Mouse (Mus musculus): Measurements from ENCODE around the gene Tbxa2r. TPM values are rescaled to one million over a fixed set of nuclear protein-coding genes. Genes with fewer than 3 reads are reported as not detected.
A peak's percentile ranks its signal among the peaks of the same experiment; 100 is the strongest.

Tbxa2r gene
- polyA plus RNA-seq, 1 experiment, result not detected

GRCm38 (mm10) chr10:81364666-81365065 lies 36.1 kb downstream of the Tbxa2r start:
- Histone ChIP-seq H3K27ac (ENCODE audit: insufficient read depth, low read depth, low read length) (no peak overlapping the region), H3K4me1 (ENCODE audit: control insufficient read depth, insufficient read depth, low read length) (peaks cover 31% of the 10 kb centered on the region), H3K4me3 (ENCODE audit: insufficient read depth, low read depth, low read length) (no peak overlapping the region)
- WGBS, result 36% methylated on average over 28 of the region's 28 CpGs
- TF ChIP-seq POLR2A (IDR thresholded peaks at IDR 0.05; ENCODE audit: insufficient read depth, low read depth, low read length), result no peak
- TF ChIP-seq CTCF (IDR thresholded peaks at IDR 0.05; ENCODE audit: insufficient read depth, low read depth, low read length), result no peak

DNA sequence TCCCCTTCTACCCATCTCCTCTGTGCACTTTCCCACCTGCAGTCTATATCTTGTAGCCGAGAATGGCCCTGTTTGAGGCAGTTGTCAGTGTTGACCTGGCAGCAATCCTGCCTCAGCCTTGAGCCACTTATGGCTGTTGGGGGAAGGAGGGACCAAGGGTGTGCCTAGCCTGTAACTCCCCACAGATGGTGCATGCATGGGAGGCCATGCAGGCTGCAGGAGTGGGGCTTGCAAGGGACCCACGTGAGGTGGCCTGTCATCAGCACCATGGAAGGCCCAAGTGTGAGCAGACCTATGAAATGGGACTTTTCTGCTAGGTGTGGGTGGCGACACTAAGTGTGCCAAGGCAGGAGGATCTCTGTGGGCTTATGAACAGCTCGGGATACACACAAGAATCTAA lies 36.5 kb downstream of the Tbxa2r start:
- no peak overlapping the region for H3K4me3 ChIP-seq (ENCODE audit: insufficient read depth, low read depth, low read length)

DNA sequence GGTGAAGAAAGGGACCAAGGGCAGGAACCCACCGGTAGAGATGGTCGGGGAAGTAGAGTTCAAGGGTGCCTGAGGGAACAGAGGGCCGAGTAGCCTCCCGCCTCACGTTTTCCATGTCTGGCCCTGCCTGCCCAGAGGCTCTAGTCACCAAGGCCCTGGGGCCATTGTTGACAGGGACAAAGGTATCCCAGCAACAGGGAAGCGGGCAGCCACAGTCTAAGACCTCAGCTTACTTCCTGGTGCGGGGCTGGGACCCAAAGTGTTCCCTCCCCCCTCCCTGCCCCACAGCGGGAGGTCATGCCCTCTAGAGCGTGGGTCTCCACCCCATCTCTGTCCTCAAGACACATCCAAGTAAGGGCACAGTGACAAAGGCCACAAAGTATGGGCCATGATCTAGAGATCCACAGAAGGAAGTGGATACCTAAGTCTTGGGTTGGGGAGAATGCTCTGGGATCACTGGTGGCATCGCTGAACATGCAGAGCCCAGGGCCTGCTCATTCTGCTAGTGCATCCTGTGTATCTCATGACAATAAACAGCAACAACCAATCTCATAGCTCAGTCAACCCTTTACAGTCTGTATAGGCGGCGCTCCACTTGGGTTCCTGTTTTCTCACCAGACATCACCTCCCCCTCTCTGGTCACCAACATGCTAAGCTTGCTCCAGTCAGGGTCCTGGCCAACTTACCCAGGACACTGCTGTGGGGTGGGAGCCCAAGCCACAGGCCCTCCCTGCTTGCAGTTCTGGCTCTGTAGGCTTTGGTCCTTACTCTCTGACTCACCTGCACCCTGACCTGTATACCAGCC lies 37.3 kb downstream of the Tbxa2r start, which contains the start of gene 4930404N11Rik:
Gene 4930404N11Rik (minus strand): TSS at position 145 of the 805 bp plus-strand sequence.
- H3K4me3 ChIP-seq (ENCODE audit: insufficient read depth, low read depth, low read length), result no peak within 1 kb of the TSS
- WGBS, result 38% methylated on average over 12 of the region's 12 CpGs
- H3K4me1 ChIP-seq (ENCODE audit: control insufficient read depth, insufficient read depth, low read length), result peaks cover 22% of the 10 kb centered on the region
- H3K27ac ChIP-seq (ENCODE audit: insufficient read depth, low read depth, low read length), result no peak within 1 kb of the TSS
- TF ChIP-seq POLR2A (IDR thresholded peaks at IDR 0.05; ENCODE audit: insufficient read depth, low read depth, low read length) (no peak), CTCF (IDR thresholded peaks at IDR 0.05; ENCODE audit: insufficient read depth, low read depth, low read length) (no peak)

More for the DNA sequence above, 36.5 kb downstream of the Tbxa2r start:
- 56% methylated on average over 4 of the region's 4 CpGs for WGBS
- Histone ChIP-seq H3K4me1 (ENCODE audit: control insufficient read depth, insufficient read depth, low read length) (peaks cover 27% of the 10 kb centered on the region), H3K27ac (ENCODE audit: insufficient read depth, low read depth, low read length) (no peak overlapping the region)
- no peak for TF ChIP-seq POLR2A (IDR thresholded peaks at IDR 0.05; ENCODE audit: insufficient read depth, low read depth, low read length)
- no peak for TF ChIP-seq CTCF (IDR thresholded peaks at IDR 0.05; ENCODE audit: insufficient read depth, low read depth, low read length)

- no peak overlapping the region for H3K27ac ChIP-seq (ENCODE audit: insufficient read depth, low read depth, low read length)
These were observed 38.1 kb downstream of the Tbxa2r start for GRCm38 (mm10) chr10:81366477-81367206.

DNA sequence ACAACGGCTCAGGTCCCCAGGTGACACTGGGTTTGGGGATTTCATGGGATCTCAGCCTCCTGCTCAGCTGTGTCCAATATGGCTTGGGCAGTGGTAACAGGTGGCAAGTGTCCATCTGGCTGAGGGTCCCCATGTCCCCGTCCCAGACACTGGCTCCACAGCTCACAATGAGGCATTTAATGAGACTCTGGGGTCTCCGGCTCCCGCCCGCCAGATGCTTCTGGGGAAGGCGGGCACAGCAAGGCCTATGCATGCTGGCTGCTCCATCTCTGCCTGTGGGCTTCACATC lies 38.6 kb downstream of the Tbxa2r start:
- TF ChIP-seq POLR2A (IDR thresholded peaks at IDR 0.05; ENCODE audit: insufficient read depth, low read depth, low read length), result no peak
- TF ChIP-seq CTCF (IDR thresholded peaks at IDR 0.05; ENCODE audit: insufficient read depth, low read depth, low read length), result no peak
- peaks cover 18% of the 10 kb centered on the region for H3K4me1 ChIP-seq (ENCODE audit: control insufficient read depth, insufficient read depth, low read length)
- WGBS, result 72% methylated on average over 6 of the region's 6 CpGs
- H3K4me3 ChIP-seq (ENCODE audit: insufficient read depth, low read depth, low read length), result no peak overlapping the region
- no peak overlapping the region for H3K27ac ChIP-seq (ENCODE audit: insufficient read depth, low read depth, low read length)

More at GRCm38 (mm10) chr10:81366477-81367206, 38.1 kb downstream of the Tbxa2r start:
- Histone ChIP-seq H3K4me3 (ENCODE audit: insufficient read depth, low read depth, low read length) (no peak overlapping the region), H3K4me1 (ENCODE audit: control insufficient read depth, insufficient read depth, low read length) (peaks cover 18% of the 10 kb centered on the region)
- TF ChIP-seq CTCF (IDR thresholded peaks at IDR 0.05; ENCODE audit: insufficient read depth, low read depth, low read length), result no peak
- TF ChIP-seq POLR2A (IDR thresholded peaks at IDR 0.05; ENCODE audit: insufficient read depth, low read depth, low read length), result no peak
- WGBS, result 67% methylated on average over 6 of the region's 6 CpGs

- Histone ChIP-seq H3K4me3 (ENCODE audit: insufficient read depth, low read depth, low read length) (no peak overlapping the region), H3K27ac (ENCODE audit: insufficient read depth, low read depth, low read length) (no peak overlapping the region), H3K4me1 (ENCODE audit: control insufficient read depth, insufficient read depth, low read length) (peaks cover 20% of the 10 kb centered on the region)
- 90% methylated on average over 10 of the region's 10 CpGs for WGBS
- no peak for TF ChIP-seq CTCF (IDR thresholded peaks at IDR 0.05; ENCODE audit: insufficient read depth, low read depth, low read length)
- TF ChIP-seq POLR2A (IDR thresholded peaks at IDR 0.05; ENCODE audit: insufficient read depth, low read depth, low read length), result no peak
These were observed 46.8 kb downstream of the Tbxa2r start for GRCm38 (mm10) chr10:81375322-81375721.

DNA sequence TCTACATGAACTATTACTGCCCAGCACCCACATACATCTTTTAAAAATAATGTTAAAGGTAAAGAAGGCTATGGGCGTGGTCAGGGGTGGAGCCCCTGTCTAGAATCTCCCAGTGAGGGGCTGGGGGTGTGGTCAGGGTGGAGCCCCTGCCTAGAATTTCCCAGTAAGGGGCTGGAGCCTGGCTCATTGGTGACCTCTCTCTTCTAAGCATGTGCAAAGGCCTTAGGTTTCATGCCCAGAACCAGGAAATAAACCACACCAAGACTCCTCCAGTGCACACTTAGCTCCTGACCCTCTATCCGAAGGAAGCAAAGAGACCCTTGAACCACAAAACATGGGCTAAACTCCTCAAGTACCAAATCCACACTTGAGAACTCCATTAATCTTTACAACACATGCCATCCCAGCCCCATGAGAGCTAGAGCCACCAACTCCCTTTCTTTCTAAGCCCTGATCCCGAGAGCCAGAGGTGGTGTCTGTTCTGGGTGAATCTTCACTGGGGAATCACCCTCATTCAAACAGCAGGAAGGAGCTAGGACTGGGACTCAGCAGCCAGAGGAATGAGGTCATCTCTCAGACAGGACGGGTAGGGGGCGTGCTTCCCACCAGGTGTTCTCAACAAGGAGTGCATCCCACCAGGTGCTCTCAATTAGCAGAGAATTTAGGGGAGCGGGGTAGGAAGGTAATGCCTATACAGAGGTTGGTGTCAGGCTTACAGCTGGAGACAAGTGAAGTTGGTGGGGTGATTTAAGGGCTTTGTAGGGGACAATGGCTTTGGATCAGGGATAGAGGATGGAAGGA lies 48.2 kb downstream of the Tbxa2r start:
- Histone ChIP-seq H3K4me1 (ENCODE audit: control insufficient read depth, insufficient read depth, low read length) (peaks cover 20% of the 10 kb centered on the region), H3K4me3 (ENCODE audit: insufficient read depth, low read depth, low read length) (0 out of 2 replicates have a peak overlapping the region, but pooled peaks have one; percentile 91), H3K27ac (ENCODE audit: insufficient read depth, low read depth, low read length) (no peak overlapping the region)
- WGBS, result 39% methylated on average over 6 of the region's 6 CpGs
- TF ChIP-seq CTCF (IDR thresholded peaks at IDR 0.05; ENCODE audit: insufficient read depth, low read depth, low read length) (no peak), POLR2A (IDR thresholded peaks at IDR 0.05; ENCODE audit: insufficient read depth, low read depth, low read length) (no peak)

DNA sequence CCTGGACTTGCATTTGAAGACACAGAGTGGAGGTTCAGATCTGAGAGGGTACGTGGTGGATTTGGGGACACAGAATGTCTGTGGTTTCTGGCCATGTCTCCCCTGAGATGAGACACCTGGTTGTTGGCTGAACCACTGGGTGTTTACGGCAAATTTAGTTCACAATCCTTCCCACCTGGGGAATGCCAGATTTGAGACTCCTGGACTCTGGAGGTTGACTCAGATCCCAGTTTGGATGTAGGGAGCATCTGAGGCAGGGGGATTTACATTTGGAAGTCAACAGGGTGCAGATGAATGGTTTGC lies 48.8 kb downstream of the Tbxa2r start:
- WGBS, result 42% methylated on average over 2 of the region's 2 CpGs
- no peak overlapping the region for H3K27ac ChIP-seq (ENCODE audit: insufficient read depth, low read depth, low read length)
- peaks cover 20% of the 10 kb centered on the region for H3K4me1 ChIP-seq (ENCODE audit: control insufficient read depth, insufficient read depth, low read length)
- peak overlapping the region; percentile 91 for H3K4me3 ChIP-seq (ENCODE audit: insufficient read depth, low read depth, low read length)
- TF ChIP-seq POLR2A (IDR thresholded peaks at IDR 0.05; ENCODE audit: insufficient read depth, low read depth, low read length) (no peak), CTCF (IDR thresholded peaks at IDR 0.05; ENCODE audit: insufficient read depth, low read depth, low read length) (no peak)
